ENCODE assay signal across 8 mouse cellular contexts in genomic region chr15:96170986-96171769, GRCm38 (mm10).
DNase-seq lines count a peak whose midpoint lies in the region; ATAC-seq and TF ChIP-seq lines count a peak whose summit lies in the region.

No protein-coding gene starts in this region.

- no peak for DNase-seq in heart, postnatal 14 days
- peak; percentile 50 to 75 for DNase-seq in cerebellum, adult 2 months
- no peak for DNase-seq in hindbrain, embryonic 10.5 days (ENCODE audit: low spot score)
- peak; percentile 57 to 68 for DNase-seq in left cerebral cortex, postnatal 25 days (ENCODE audit: low spot score in 2 of 2)
- DNase-seq in gastrocnemius, postnatal 4 days (ENCODE audit: low spot score in 2 of 2): no peak
- DNase-seq in urinary bladder, adult 2 months (ENCODE audit: low spot score): no peak

- peak overlapping the region; percentile 17 to 26; a peak in 3 of 4 replicates for H3K4me3 ChIP-seq in heart, embryonic 14.5 days (ENCODE audit: control insufficient read depth in 1 of 2, insufficient read depth in 1 of 2, low read depth in 1 of 2, low read length in 2 of 2)
- peak overlapping the region; percentile 62 for H3K4me3 ChIP-seq in cerebellum, adult 2 months (replicated peaks; ENCODE audit: insufficient read depth, low read depth, low read length)
- H3K4me3 ChIP-seq in hindbrain, embryonic 10.5 days: peak overlapping the region; percentile 39
- H3K4me3 ChIP-seq in midbrain, embryonic 15.5 days: peak overlapping the region; percentile 36

- H3K36me3 ChIP-seq in heart, embryonic 14.5 days (ENCODE audit: control insufficient read depth, insufficient read depth, low read length): no peaks in the 10 kb centered on the region
- H3K36me3 ChIP-seq in hindbrain, embryonic 10.5 days: no peaks in the 10 kb centered on the region
- no peaks in the 10 kb centered on the region for H3K36me3 ChIP-seq in midbrain, embryonic 15.5 days (replicated peaks)

- peaks cover 5% of the 10 kb centered on the region; the same call in 1 of the 2 replicates for H3K27me3 ChIP-seq in heart, embryonic 14.5 days (ENCODE audit: control insufficient read depth, insufficient read depth, low read length)
- no peaks in the 10 kb centered on the region; the same call in 1 of the 2 replicates for H3K27me3 ChIP-seq in cerebellum, adult 2 months (ENCODE audit: control insufficient read depth, insufficient read depth, low read length)
- peaks cover 28% of the 10 kb centered on the region for H3K27me3 ChIP-seq in hindbrain, embryonic 10.5 days (ENCODE audit: insufficient read depth, poor library complexity, severe bottlenecking)
- H3K27me3 ChIP-seq in midbrain, embryonic 15.5 days (replicated peaks): 0 out of 2 replicates have a peak, but pooled peaks cover 3% of the 10 kb centered on the region

- no peak for ATAC-seq in heart, embryonic 14.5 days (ENCODE audit: insufficient number of reproducible peaks, insufficient read depth, low FRiP score, low read depth)
- peak; percentile 83 for ATAC-seq in midbrain, embryonic 15.5 days (replicated peaks)

- WGBS in heart, embryonic 14.5 days: 13% methylated on average over 22 of the region's 22 CpGs
- whole genome bisulfite sequencing in cerebellum, adult 2 months: 32% methylated on average over 22 of the region's 22 CpGs
- 12% methylated on average over 22 of the region's 22 CpGs for WGBS in hindbrain, embryonic 10.5 days
- 14% methylated on average over 22 of the region's 22 CpGs for WGBS in midbrain, embryonic 15.5 days

- intact Hi-C loops in heart, postnatal 14 days (cut with DNase I): no loop called here
- intact Hi-C loops in left cerebral cortex, postnatal 25 days (cut with DNase I): loop anchor here (5.0 kb wide), 1 partner anchor 116 kb away; the partner anchor contains the start of gene Arid2

- TF ChIP-seq CTCF in cerebellum, adult 2 months (IDR thresholded peaks at IDR 0.05; ENCODE audit: borderline replicate concordance, insufficient read depth, low read depth, low read length): no peak

- no peak overlapping the region for H3K27ac ChIP-seq in heart, embryonic 14.5 days (replicated peaks in 1 of 2; ENCODE audit: control insufficient read depth in 1 of 2, insufficient read depth in 1 of 2, low read depth in 2 of 2, low read length in 2 of 2)
- H3K27ac ChIP-seq in cerebellum, adult 2 months (ENCODE audit: insufficient read depth, low read length): no peak overlapping the region
- H3K27ac ChIP-seq in hindbrain, embryonic 10.5 days: no peak overlapping the region
- peak overlapping the region; percentile 34; the same call in 1 of the 2 replicates for H3K27ac ChIP-seq in midbrain, embryonic 15.5 days

- TF ChIP-seq POLR2A in cerebellum, adult 2 months (IDR thresholded peaks at IDR 0.05; ENCODE audit: borderline replicate concordance, insufficient read depth, low read length): no peak

- peak overlapping the region; percentile 60 for H3K4me2 ChIP-seq in heart, embryonic 14.5 days (ENCODE audit: low read length)
- peak overlapping the region; percentile 58 for H3K4me2 ChIP-seq in midbrain, embryonic 15.5 days

- H3K9me3 ChIP-seq in heart, embryonic 14.5 days (ENCODE audit: control insufficient read depth, low read length): no peaks in the 10 kb centered on the region
- H3K9me3 ChIP-seq in hindbrain, embryonic 10.5 days: no peaks in the 10 kb centered on the region
- no peaks in the 10 kb centered on the region for H3K9me3 ChIP-seq in midbrain, embryonic 15.5 days

- peaks cover 0 to 3% of the 10 kb centered on the region in 2 experiments; a peak in 1 of 4 replicates for H3K4me1 ChIP-seq in heart, embryonic 14.5 days (ENCODE audit: control insufficient read depth in 2 of 2, insufficient read depth in 2 of 2, low read length in 2 of 2)
- no peaks in the 10 kb centered on the region; the same call in 1 of the 2 replicates for H3K4me1 ChIP-seq in cerebellum, adult 2 months (ENCODE audit: control insufficient read depth, insufficient read depth, low read length)
- H3K4me1 ChIP-seq in hindbrain, embryonic 10.5 days (replicated peaks): peaks cover 17% of the 10 kb centered on the region
- H3K4me1 ChIP-seq in midbrain, embryonic 15.5 days: peaks cover 10% of the 10 kb centered on the region

- no peak overlapping the region; the same call in 1 of the 2 replicates for H3K9ac ChIP-seq in heart, embryonic 14.5 days (ENCODE audit: low read length)
- peak overlapping the region; percentile 21; the same call in 1 of the 2 replicates for H3K9ac ChIP-seq in midbrain, embryonic 15.5 days

Comparison
In these comparisons a context has a peak if more than half of its experiments do, and no peak if none do; other contexts are left out.
1. DNase-seq: peak in cerebellum, adult 2 months (2 of 2) and left cerebral cortex, postnatal 25 days (2 of 2); none in heart, postnatal 14 days (0 of 2), hindbrain, embryonic 10.5 days (single experiment), gastrocnemius, postnatal 4 days (0 of 2) and urinary bladder, adult 2 months (single experiment).
2. Peak in every context shown above with its lines, with median percentiles within 50 percentile points of each other: H3K4me3 ChIP-seq.